Mouse (Mus musculus) urinary bladder, adult 18-20 months (tissue): ENCODE results near the gene Ggact.

Source experiments
- DNase-seq, 2 experiments: peaks; one replicate each; pipeline ENCODE4 v3.0.0; 2022; ENCODE audit warnings: low spot score in 2 of 2, mixed read lengths in 2 of 2

Ggact gene

GRCm38 (mm10) chr14:122867531-122868285 is 45.8 kb downstream of the Ggact start:
- DNase-seq: no peak

GRCm38 (mm10) chr14:122865462-122866129 is 48.0 kb downstream of the Ggact start:
- DNase-seq: no peak

GRCm38 (mm10) chr14:122862623-122863022 is 50.9 kb downstream of the Ggact start:
- no peak for DNase-seq

- DNase-seq: no peak
These were observed 53.8 kb downstream of the Ggact start for GRCm38 (mm10) chr14:122859792-122860191.

GRCm38 (mm10) chr14:122852506-122853057 is 61.0 kb downstream of the Ggact start:
- DNase-seq: no peak

- DNase-seq: no peak
These were observed 76.5 kb downstream of the Ggact start for GRCm38 (mm10) chr14:122837018-122837417.

- DNase-seq: no peak
These were observed 77.3 kb downstream of the Ggact start for GRCm38 (mm10) chr14:122836221-122836620.

GRCm38 (mm10) chr14:122835487-122836190 is 77.9 kb downstream of the Ggact start:
- no peak for DNase-seq

- no peak for DNase-seq
These were observed 78.8 kb downstream of the Ggact start for GRCm38 (mm10) chr14:122834753-122835152.

- DNase-seq: no peak
These were observed 79.9 kb downstream of the Ggact start for GRCm38 (mm10) chr14:122833666-122834065.

- no peak for DNase-seq
These were observed 83.1 kb downstream of the Ggact start for GRCm38 (mm10) chr14:122830433-122830832.

- DNase-seq: no peak
These were observed 88.1 kb downstream of the Ggact start for GRCm38 (mm10) chr14:122825464-122825863.

GRCm38 (mm10) chr14:122823791-122824190 is 89.8 kb downstream of the Ggact start:
- no peak for DNase-seq

GRCm38 (mm10) chr14:122821002-122821401 is 92.6 kb downstream of the Ggact start:
- no peak for DNase-seq

- DNase-seq: no peak
These were observed 113.3 kb downstream of the Ggact start for GRCm38 (mm10) chr14:122800296-122800695.

- DNase-seq: no peak
These were observed 120.2 kb downstream of the Ggact start for GRCm38 (mm10) chr14:122793368-122793767.

GRCm38 (mm10) chr14:122790111-122790510 is 123.4 kb downstream of the Ggact start:
- DNase-seq: no peak

- no peak for DNase-seq
These were observed 125.4 kb downstream of the Ggact start for GRCm38 (mm10) chr14:122788199-122788598.

- no peak for DNase-seq
These were observed 128.9 kb downstream of the Ggact start for GRCm38 (mm10) chr14:122784701-122785100.

GRCm38 (mm10) chr14:122766448-122766847 is 147.1 kb downstream of the Ggact start:
- DNase-seq: no peak
